Mouse (Mus musculus): Measurements from ENCODE around the gene Csf2rb2. TPM values are rescaled to one million over a fixed set of nuclear protein-coding genes. Genes with fewer than 3 reads are reported as not detected.
"Not testable (repeated sequence)": the region's sequence is repeated elsewhere in the genome, so short reads cannot be mapped to it uniquely, and the experiment has no call there.

Gene Csf2rb2
- total RNA-seq, 4 experiments from 2014 or later, result 0.27 to 3.0 (median 1.2) TPM

DNA sequence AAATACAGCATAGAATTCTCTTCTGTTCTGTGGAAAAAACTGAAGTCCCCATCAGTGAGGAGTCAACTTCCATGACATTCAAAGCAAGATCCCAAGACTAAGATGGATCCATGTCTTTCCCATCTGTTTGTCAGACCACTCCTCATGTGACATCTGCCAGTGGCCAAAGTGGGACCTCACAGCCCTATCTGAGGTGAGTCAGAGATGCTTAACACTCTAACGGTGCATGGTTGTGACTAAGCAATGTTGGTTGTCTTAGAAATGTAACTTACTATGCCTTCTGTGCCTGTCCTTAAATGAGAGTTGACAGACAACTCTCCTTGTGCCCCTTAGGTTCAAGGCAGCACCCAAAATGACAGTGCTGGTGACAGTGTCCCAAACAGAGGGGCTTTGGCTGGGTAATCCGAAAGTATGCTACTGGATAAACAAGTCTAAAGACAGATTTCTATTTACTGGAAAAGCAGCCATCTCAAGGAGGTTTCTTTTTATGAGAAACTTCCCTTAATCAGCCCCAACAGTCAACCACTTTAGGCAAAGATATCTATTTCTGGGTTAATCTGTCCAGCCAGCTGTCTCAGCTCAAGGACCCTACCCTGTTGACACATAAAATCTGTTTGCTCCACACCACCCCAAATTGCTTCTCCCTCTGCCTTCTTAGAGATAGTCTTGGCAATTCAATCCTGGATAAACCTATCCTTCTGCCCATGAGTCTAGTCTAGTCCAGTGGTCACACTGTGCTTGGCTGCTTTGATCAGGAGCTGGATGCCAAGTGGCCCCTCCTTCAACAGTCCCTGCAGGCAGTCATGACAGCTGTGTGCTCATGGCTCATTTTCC is 13.0 kb upstream of the Csf2rb2 start:
- not testable (repeated sequence) for DNase-seq (ENCODE audit: low spot score in 2 of 2)

DNA sequence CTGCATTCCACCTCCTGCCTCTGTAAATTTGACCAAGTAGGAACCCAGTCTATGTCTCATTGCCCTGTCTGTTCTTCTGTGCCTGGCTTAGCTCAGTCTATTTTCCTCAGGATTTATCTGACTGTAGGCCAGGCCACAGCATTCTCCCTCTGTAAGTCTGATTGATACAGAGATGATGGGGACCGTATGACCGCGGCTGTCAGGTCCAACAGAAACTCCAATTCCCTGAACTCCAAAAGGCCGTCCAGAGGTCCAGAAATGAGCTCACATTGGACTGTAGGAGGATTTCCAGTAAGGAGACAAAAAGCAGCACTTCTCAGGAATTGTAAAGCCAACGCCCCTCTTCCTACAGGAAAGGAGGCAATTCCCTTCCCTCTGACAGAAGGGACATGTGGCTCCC is 8.1 kb upstream of the Csf2rb2 start:
- DNase-seq (ENCODE audit: low spot score in 2 of 2), result not testable (repeated sequence)

DNA sequence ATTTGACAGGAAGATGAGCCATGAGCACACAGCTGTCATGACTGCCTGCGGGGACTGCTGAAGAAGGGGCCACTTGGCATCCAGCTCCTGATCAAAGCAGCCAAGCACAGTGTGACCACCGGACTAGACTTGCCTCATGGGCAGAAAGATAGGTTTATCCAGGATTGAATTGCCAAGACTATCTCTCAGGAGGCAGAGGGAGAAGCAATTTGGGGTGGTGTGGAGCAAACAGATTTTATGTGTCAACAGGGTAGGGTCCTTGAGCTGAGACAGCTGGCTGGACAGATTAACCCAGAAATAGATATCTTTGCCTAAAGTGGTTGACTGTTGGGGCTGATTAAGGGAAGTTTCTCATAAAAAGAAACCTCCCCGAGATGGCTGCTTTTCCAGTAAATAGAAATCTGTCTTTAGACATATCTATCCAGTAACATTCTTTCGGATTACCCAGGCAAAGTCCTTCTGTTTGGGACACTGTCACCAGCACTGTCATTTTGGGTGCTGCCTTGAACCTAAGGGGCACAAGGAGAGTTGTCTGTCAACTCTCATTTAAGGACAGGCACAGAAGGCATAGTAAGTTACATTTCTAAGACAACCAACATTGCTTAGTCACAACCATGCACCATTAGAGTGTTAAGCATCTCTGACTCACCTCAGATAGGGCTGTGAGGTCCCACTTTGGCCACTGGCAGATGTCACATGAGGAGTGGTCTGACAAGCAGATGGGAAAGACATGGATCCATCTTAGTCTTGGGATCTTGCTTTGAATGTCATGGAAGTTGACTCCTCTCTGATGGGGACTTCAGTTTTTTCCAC is 7.1 kb upstream of the Csf2rb2 start:
- DNase-seq (ENCODE audit: low spot score in 2 of 2), result not testable (repeated sequence)

DNA sequence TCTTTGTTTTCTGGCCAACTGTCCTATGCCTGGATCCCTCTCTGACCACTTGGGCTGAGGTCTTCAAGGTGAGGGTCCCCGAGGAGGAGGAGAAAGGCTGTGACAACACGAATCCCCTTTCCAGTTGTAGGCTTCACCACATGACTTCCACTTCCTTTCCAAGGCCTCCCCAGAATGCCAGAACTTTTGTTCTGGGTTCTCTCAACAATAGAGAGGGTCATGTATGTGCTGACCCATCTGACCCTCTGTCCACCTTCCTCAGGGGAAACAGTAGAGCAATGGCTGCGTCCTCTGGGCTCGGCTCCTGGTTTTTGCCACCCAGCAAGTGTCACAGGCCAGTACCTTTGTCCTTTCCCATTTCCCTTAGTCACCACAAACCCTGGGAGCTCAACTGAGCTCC is 5.5 kb upstream of the Csf2rb2 start:
- no peak for DNase-seq (ENCODE audit: low spot score in 2 of 2)

DNA sequence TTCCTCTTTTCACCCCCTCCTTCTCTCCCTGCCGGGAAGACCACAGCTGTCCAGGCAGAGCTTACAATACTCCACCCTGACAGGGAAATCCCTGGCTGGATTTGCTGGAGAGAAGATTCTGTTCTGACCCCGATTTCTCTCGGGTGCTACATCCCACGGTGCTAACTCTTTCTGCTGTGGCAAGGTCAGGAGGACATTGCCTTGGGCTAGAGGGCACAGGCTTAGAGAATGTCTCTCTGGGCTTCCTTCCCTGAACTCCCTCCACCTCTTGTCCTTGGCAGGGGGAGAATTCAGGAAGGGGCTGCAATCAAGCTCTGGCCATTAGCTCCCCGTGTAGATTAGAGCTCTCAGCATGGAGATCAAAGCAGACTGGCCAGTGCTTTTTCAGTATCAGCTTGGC is 4.3 kb upstream of the Csf2rb2 start:
- DNase-seq (ENCODE audit: low spot score in 2 of 2), result no peak

DNA sequence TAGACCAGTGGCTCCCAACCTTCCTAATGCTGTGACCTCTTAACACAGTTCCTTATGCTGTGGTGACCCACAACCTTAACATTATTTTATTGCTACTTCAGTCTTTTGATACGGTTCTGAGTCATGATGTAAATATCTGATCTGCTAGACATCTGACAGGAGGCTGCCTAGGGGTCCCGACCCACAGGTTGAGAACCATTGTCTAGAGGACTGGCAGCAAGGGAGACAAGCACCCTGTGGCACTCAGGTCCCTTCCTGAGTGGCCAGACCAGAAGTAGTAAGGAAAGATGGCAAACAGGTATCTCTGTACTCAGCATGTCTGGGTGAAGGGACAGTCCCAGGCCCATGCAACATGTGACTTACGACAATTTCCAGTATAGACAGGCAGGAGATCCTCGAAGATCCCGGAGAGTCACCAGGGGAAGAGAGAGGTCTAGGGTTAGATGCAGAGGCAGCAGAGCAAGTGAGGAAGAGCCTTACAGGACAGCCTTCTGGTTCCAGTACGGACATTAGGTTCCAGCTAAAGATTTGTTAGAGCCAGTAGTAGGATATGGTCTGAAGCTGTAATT is 1.8 kb downstream of the Csf2rb2 start:
- DNase-seq (ENCODE audit: low spot score in 2 of 2), result no peak

DNA sequence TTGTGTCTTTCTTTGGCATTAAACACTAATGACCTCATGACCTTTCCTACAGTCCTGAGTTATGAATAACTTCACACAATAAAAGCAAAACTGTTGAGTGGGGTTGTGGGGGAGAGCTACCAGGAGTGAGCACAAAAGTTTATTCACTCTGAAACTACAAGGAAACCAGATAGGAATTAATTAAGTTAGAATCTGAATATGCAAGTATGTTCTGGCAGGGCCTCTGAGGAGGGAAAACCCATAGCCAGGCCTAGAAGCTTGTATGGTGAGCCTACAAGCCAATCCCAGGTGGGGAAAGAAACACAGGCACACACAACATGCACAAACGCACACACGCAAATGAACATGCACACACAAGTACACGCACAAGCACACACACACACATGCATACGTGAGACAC is 2.8 kb downstream of the Csf2rb2 start:
- no peak for DNase-seq (ENCODE audit: low spot score in 2 of 2)

DNA sequence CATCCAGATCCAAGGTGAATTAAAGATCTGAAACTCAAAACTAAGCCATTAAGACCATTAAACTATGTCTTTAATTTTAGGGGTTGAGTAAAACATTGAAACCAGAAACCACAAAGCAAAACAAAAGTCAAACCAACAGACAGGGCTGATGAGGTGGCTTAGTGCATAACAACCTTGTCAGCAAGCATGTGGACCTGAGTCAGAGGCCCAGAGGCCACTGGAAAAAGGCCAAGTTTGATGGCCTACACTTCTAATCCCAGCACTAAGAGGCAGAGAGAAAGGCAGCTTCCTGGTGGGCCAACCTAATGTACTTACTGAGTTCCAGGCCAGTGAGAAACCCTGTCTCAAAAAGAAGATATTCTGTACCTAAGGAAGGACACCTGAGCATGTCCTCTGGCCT is 4.7 kb downstream of the Csf2rb2 start:
- DNase-seq (ENCODE audit: low spot score in 2 of 2), result no peak

DNA sequence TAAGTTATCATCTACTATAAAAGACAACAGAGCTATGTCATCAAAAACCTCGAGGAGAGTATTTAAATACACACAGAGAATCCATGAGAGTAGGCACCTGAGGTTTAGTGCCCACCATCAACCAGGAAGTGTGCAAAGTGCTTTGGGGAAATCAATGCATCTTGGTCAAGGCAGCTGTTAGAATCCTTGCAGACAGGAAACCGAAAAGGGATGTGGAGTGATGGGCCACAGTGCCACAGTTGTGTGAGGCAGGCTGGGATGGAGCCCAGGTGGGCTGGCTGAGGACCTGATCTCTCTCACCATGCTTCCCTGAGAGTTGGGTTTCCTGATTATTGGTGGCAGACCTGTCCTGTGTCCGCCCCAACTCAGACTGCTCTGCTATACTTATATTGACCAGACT is 5.9 kb downstream of the Csf2rb2 start:
- DNase-seq (ENCODE audit: low spot score in 2 of 2), result no peak

DNA sequence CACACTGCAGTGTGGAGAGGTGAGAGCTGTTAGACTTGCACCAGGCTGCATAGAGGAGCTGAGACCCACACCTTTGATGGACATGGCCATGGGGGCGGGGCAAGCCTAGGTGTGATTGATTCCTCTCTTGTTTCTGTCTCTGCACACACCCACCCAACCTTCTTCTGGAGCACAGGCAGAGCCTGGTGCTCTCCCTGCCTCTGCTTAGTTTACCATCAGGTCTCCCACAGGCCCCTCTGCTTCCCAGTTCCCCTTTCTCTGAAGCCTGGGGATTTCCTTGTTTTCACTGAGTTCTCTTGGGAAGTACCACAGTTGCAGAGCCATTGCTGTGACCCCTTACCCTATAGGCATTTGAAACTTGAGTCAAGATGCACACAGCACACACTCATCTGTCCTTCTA is 7.0 kb downstream of the Csf2rb2 start:
- DNase-seq (ENCODE audit: low spot score in 2 of 2), result no peak

DNA sequence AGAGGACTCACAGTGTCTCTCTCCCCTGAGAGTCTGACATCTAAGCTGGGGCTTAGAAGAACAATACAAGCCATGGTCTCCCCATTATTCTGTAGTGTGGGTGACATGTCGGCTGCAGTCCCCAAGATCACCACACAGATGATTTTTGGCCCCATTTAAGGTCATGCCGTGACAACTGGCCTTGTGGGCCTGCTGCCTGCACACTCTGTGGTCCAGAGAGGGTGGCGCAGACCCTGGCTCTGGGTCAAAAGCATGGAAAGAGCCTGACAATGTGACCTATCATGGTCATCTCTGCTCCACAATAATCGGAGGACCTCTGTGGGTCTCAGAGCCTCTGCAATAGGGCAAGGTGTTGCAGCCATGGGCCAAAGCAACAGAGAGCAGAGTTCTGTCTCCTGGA is 11.8 kb downstream of the Csf2rb2 start:
- DNase-seq (ENCODE audit: low spot score in 2 of 2), result no peak

DNA sequence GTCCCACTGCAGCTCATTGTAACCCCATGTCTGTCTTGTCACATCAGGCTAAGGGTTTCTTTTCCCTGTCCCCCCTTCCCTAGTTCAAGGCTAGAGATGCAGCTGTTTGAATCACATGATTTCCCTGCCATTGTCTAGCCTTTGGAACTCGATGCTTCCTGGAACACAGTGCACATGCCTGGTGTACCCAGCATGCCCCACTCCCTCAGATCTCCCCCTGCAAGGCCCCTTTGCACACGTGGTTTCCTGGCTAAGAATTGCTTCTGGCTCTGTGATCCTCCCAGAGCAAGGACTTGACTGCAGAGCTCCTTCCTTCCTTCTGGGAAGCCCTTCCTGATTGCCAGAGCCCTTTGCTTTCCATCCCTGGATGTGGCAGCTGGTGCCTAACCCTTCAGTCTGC is 12.3 kb downstream of the Csf2rb2 start:
- not testable (repeated sequence) for DNase-seq (ENCODE audit: low spot score in 2 of 2)

DNA sequence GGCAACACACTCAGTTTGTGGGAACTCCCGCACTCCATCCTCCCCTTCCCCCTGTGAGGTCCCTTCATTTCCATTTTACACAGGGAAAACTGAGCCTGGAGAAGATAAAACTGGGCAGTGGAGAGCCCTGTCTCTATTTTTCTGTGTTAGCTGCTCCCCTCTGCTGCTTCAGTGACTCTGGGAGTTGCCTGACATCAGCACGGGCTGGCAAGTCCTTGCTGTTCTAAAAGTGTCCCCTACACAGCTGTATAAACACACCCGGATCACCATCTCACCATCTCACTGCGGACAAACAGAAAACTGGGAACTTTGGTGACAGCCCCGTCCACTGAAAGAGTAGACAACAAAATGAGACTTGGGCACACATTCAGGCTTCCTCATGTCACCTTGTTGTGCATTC is 15.7 kb downstream of the Csf2rb2 start:
- DNase-seq (ENCODE audit: low spot score in 2 of 2), result not testable (repeated sequence)

DNA sequence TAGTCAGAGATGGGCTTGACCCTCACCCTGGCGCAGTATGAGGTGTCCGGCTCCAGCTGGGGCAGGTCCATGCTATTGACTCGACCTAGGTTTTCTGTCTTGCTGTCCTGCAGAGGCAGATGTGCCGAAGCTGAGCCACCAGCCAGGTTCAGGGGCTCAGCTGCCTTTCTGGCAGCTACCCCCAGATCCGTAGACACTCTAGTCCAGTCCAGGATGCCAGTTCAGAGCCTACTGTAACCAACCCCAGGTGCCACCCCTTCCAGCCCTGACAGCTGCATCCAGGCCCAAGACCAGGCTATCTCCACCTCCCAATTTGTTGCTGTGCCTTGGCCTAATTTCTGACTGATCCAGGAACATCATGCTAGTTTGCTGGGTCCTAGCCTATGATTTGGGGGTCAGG is 17.6 kb downstream of the Csf2rb2 start:
- no peak for DNase-seq (ENCODE audit: low spot score in 2 of 2)

DNA sequence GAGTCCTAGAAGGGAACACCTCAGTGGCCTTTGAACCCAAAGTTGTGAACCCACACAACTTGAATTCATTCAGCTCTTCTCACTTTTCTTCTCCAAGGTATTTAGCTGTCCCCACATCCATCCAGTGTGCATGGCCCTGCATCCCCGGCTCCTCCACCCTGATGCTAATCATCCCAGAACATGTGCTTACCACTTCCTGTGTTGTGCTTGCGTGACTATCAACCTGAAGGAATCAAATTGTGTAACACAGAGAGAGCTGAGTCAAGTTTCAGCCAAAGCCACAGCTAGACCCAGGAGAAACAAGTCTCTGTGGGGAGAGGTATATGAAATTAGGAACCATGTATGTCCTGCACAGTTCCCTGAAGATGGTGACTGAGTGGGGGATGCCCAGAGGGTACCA is 27.2 kb downstream of the Csf2rb2 start:
- DNase-seq (ENCODE audit: low spot score in 2 of 2), result no peak

DNA sequence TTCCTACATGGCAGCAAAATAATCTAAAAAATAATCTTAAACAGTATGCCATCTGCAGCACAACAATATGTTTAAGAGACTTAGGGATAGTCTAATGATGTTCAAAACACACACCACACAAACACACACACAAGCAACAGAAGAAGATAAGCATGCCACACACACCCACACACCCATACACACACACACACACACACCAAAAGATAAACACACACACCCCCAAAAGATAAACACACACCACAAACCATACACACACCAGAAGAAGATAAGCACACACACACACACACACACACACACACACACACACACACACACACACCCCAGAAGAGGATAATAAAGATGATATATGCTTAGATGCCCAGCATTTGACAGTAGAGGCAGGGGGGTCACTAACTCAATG is 34.3 kb downstream of the Csf2rb2 start:
- no peak for DNase-seq (ENCODE audit: low spot score in 2 of 2)

DNA sequence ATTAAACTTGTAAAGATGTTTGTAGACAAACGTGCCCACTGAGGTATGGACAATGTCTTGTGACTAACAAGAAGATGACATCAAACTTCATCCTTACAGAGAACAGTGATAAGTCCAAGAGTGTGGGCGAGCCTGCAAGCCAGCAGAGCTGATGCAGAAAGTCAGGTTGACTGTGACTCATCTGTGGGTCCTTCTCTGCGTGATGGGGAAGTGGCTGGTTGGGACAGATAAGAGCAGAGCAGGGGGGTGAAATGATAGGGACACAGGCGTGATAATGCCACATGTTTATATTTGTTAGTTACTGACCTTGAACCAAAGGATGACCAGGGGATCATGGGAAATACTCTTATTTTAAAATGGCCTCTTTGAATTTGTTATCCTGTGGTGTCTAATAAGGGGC is 37.7 kb downstream of the Csf2rb2 start:
- peak in 1 of 2 experiments; percentile 15 for DNase-seq (ENCODE audit: low spot score in 2 of 2)

DNA sequence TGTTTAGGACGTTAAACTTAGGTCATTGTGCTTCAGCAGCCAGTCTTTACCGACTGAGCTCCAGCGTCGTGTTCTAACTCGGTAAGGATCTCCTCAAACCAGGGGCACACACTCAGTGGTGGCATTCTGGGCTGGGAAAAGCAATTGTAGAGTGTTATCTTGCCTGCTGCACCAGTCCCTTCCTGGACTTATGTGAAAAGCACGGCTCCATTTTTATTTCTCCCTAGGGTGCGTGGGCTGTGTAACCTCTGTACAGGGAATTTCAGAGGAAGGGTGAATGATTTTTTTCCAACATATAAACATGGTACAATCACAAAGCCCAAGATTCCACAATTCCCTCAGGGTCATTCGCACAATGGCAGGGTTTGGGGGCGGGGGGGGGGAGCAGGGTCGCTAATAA is 38.1 kb downstream of the Csf2rb2 start:
- DNase-seq (ENCODE audit: low spot score in 2 of 2), result no peak

DNA sequence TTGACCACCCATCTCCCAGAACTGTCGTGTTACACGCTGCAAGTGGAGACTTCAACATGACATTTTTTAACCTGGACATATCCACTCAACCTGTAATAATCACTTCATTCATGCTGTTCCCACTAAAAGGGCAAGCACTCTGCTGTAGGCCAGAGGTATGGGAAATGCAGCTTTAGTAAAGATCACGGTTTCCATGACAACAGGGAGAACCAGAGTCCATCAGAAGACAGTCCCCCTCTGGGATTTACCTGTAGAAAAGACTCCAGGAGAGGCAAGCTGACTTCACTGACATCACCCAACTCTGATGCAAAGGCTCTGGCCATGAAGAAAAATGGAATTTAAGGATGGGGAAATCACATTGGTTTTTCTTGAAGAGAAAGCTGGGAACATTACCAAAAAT is 42.2 kb downstream of the Csf2rb2 start:
- no peak for DNase-seq (ENCODE audit: low spot score in 2 of 2)

DNA sequence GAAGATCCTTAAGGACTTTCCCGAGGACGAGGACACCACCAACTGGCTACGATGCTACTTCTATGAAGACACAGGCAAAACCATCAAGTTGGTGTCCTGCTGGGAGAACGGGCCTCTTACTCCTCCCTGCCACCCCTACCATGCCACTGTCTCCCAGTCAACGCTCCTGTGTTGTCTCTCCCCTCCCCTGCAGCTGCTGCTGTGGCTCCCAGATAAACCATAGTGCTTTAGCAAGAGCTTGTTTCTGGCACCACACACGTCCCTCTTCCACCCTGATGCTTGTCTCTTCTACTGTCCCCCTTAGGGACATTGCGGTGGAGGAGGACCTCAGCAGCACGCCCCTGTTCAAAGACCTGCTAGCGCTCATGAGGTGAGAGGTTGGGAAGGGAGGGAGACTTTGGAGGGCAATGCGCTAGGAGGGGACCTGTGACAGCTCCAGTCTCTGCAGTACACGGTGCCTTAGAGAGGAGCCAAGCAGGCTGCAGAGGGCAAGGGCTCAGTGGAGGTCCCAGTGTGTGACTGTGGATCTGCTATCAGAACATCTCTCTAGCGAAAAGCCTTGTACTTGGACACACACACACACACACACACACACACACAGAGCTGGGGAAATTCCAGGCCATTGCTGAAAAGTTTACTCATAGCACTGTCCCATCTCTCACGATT is 44.7 kb downstream of the Csf2rb2 start:
- DNase-seq (ENCODE audit: low spot score in 2 of 2), result no peak

DNA sequence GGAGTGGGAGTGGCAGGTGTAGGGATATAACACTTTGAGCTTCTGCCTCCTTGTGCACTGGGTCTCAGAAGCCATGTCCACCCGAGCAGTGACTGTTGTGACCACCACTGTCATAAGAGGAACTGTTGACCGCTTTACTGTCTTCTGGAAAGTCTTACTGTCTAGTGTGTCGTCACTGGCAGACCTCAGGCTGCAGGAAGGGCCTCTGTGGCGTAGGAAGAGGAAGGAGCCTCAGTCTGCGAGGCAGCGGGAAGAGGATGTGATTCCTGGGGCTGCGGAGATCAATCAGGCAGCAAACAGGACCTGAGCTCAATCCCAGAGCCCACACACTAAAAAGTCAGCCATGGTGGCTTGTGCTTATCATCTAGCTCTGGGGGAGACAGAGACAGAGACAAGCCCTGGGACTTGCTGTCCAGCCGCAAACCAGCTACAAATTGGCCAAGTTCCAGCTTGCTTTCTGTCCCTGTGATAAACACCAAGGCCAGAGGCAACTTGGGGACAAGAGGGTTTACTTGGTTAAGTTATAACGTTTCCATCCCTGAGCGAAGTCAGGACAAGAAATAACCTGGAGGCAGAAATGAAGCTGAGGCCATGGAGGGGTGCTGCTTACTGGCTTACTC is 47.2 kb downstream of the Csf2rb2 start:
- no peak for DNase-seq (ENCODE audit: low spot score in 2 of 2)
